Mouse (Mus musculus) neutrophil, adult 59 days (primary cell): ENCODE results near the gene Ext2. TPM values are rescaled to one million over a fixed set of nuclear protein-coding genes. Genes with fewer than 3 reads are reported as not detected.

Experiments
- total RNA-seq, 2 experiments: library from RNA; stranded (reverse); gene quantifications; 1 replicate in 1 of 2; 2 replicates in 1 of 2; pipeline ENCODE4 v1.2.4; 2023

Ext2 gene
- total RNA-seq: 10 to 100 TPM; 23.2 to 28.0 TPM

DNA sequence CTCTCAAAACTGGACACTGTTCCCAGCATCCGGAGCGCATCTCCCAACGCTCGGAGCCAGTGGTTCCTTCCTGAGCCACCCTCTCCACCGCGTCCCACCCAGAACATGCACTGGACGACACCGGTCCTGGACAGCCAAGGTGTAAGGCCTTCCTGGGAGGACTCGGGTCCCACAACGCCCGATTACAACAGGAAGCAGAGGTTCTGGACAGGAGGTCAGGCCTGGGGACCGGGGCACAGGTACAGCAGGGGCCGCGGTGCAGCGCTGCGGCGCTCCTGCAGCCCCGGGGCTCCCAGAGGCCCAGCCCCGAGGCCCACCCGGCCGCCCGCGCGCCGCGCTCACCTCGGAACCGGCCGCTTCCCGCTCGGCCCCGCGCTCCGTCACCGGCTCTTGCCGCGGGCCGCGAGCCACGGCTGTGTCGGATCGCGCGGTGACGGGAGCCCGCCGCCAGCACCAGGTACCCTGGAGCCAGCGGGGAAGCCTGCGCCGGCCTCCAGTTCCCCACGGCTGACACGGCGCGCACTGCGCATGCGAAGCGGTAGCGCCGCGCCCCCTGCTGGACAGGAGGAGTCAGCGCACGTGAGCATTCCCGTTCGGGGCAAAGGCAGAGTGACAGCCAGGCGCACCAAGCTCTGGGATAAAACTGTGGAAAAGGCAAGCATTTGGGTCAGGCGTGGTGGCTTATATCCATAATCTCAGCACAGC, at the start of gene Ext2:
TSS of gene Ext2 (minus strand) at position 524 of the 705 bp plus-strand sequence.

DNA sequence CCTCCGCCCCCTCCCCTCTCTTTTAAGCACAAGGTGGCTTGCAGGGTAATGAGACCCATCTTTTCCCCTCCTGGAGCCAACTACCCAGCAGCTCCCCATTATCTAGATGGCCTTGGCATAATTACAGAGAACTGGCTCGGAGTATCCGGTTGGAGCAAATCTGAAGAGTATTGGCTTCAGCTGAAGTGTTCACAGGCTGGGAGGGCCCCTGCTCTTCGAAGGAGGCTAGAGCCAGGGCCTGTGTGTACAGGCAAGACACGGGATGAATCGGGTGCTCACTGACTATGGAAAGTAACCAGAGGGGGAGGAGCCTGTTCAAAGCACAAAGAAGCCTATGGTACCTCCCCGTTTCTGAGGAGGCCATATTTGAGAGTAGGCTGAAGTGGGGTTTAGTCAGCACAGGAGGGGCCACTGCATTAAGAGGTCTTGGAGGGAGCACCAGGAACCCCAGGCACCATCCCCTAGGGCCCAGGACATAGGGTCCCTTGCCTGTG, 46.8 kb upstream of the Ext2 start, which contains the start of gene Accsl:
TSS of gene Accsl (minus strand) at position 51 of the 494 bp plus-strand sequence.

DNA sequence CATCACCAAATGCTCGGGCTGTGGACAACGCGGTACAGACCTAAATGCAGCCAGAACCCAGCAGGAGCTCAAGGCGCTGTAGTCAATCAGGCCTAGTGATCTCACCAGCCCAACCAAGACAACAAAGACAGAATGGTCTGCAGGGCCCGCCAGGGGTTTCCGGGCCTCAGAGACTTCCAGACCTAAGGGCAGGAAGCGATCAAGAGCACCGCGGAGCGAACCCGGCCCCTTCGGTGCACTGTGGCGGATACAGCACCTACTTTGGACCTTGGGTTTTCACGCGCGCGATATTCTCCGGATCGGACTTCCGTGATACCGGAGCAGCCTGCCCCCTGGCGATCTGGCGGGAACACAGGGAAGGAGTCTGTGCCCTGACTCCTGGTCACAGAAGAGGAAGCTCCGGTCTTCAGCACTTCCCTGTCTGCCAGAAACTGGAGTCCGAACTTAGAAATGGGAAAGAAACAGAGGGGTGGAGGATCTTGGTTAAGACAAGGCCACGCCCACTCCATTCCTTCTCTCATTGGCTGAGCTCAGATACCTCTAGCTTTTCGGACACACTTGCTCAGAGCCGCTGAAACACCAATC, 27.2 kb upstream of the Ext2 start, which contains the start of gene Accs:
TSS of gene Accs (minus strand) at position 439 of the 585 bp plus-strand sequence.

Other genes starting within 250 kb of the Ext2 start
- under 1 TPM in 1 of 2 experiments, not detected in 1; 0.07 TPM for gene Alx4, start 180.2 kb downstream of the Ext2 start, total RNA-seq
- gene Accs, start 27.4 kb upstream of the Ext2 start, total RNA-seq: 10 to 100 TPM in 1 of 2 experiments, 1 to 10 TPM in 1; 9.7 to 10.7 TPM
- not detected for gene Accsl, start 46.6 kb upstream of the Ext2 start, total RNA-seq
- gene Gm13889, start 134.6 kb upstream of the Ext2 start, total RNA-seq: under 1 TPM in 1 of 2 experiments, not detected in 1; 0.58 TPM
- gene Gm27027, start 173.8 kb upstream of the Ext2 start, total RNA-seq: not detected
- gene Alkbh3, start 188.2 kb upstream of the Ext2 start, total RNA-seq: 10 to 100 TPM; 23.3 to 32.0 TPM